Mouse (Mus musculus) lung, postnatal 0 days (tissue): Measurements from ENCODE around the gene Gm47995.

Experiments
- CTCF ChIP-seq: IDR thresholded peaks from 2 replicates; pipeline ENCODE4 v1.5.1; 2016; ENCODE audit warnings: antibody characterized with exemption, mild to moderate bottlenecking
- EP300 ChIP-seq: IDR thresholded peaks from 2 replicates; pipeline ENCODE4 v1.6.1; 2016; ENCODE audit warnings: antibody characterized with exemption, mild to moderate bottlenecking, control low read depth

GRCm38 (mm10) chr1:151224536-151224935 lies 26.3 kb downstream of the Gm47995 start:
- no peak for TF ChIP-seq CTCF
- TF ChIP-seq EP300: no peak
